Mouse (Mus musculus) MEL (cell line): ENCODE measurements around the gene Fgfbp3.

Experiments
- CTCF ChIP-seq, 3 experiments: IDR thresholded peaks in 2 of 3; conservative IDR thresholded peaks in 1 of 3; 2 replicates each; pipeline ENCODE4 v1.5.1; 2011 to 2012; ENCODE audit warnings: low read length in 3 of 3, low read depth in 2 of 3, mild to moderate bottlenecking in 2 of 3, improper control_type of control experiment in 1 of 3, inconsistent platforms in 1 of 3, mixed read lengths in 1 of 3, moderate library complexity in 1 of 3; ENCODE audit not compliant: control insufficient read depth in 1 of 3, insufficient read depth in 1 of 3, poor library complexity in 1 of 3, severe bottlenecking in 1 of 3
- POLR2A ChIP-seq, 2 experiments: IDR thresholded peaks; 2 replicates each; pipeline ENCODE4 v1.6.1; 2011 to 2012; ENCODE audit warnings: low read length in 2 of 2, mild to moderate bottlenecking in 2 of 2, control low read depth in 1 of 2, improper control_type of control experiment in 1 of 2, low read depth in 1 of 2, moderate library complexity in 1 of 2; ENCODE audit not compliant: control insufficient read depth in 1 of 2, insufficient read depth in 1 of 2, poor library complexity in 1 of 2

DNA sequence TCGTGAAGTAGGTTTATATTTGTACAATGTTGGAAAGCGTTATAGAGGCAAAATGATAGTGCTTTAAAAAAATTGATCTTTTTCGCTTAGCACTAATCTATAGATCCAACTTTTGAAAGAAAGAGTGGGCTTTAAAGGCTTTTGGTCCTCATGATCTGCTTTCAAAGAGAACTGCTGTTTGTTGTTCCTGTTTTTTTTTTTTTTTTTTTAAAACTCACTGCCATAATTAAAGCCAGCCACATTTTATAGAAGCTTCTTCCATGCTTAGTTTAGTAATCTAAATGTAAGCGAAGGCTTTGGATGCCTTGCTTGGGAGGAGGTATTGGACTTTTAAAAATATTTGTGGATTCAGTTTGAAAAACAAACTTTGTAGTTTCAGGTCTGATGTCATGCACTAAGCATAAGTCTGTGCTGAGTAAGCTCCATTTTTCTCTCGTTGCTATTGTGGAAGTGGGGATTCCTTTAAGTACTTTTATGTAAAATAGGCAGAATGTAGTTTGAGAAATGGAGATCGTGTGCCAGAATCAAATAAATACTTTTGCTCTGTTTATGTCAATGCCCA lies 8.5 kb upstream of the Fgfbp3 start:
- TF ChIP-seq CTCF (IDR thresholded peaks at IDR 0.05 in 2 of 3, conservative IDR thresholded peaks at IDR 0.05 in 1 of 3; ENCODE audit: control insufficient read depth in 1 of 3, insufficient read depth in 1 of 3, low read depth in 2 of 3, low read length in 3 of 3, poor library complexity in 1 of 3, severe bottlenecking in 1 of 3), result no peak
- TF ChIP-seq POLR2A (IDR thresholded peaks at IDR 0.05; ENCODE audit: control insufficient read depth in 1 of 2, insufficient read depth in 1 of 2, low read depth in 1 of 2, low read length in 2 of 2, poor library complexity in 1 of 2), result no peak
